In genomic region chr9:21511052-21511451, GRCm38 (mm10) we compare ENCODE assay signal across 8 mouse cellular contexts. TPM values are rescaled to one million over a fixed set of nuclear protein-coding genes. Genes with fewer than 3 reads are reported as not detected.
A peak's percentile ranks its signal among the peaks of the same experiment; 100 is the strongest.
DNase-seq lines count a peak whose midpoint lies in the region; ATAC-seq and TF ChIP-seq lines count a peak whose summit lies in the region.

No protein-coding gene starts in this region.

- no peaks in the 10 kb centered on the region for H3K27me3 ChIP-seq in C2C12 (ENCODE audit: control insufficient read depth, insufficient read depth, insufficient read length)
- H3K27me3 ChIP-seq in forebrain, embryonic 12.5 days: no peaks in the 10 kb centered on the region
- H3K27me3 ChIP-seq in liver, embryonic 13.5 days: no peaks in the 10 kb centered on the region

- H3K36me3 ChIP-seq in C2C12 (ENCODE audit: control insufficient read depth, insufficient read depth): peaks cover 13% of the 10 kb centered on the region
- peaks cover 26% of the 10 kb centered on the region for H3K36me3 ChIP-seq in forebrain, embryonic 12.5 days (replicated peaks)
- H3K36me3 ChIP-seq in liver, embryonic 13.5 days: peaks cover 30% of the 10 kb centered on the region

- H3K4me1 ChIP-seq in forebrain, embryonic 12.5 days: peaks cover 18% of the 10 kb centered on the region
- H3K4me1 ChIP-seq in liver, embryonic 13.5 days (replicated peaks): peaks cover 37% of the 10 kb centered on the region

- intact Hi-C loops in gastrocnemius, adult 2 months (cut with DNase I): loop anchor here (2.0 kb wide), 1 partner anchor 36 kb away; the partner anchor contains the start of gene Carm1
- intact Hi-C loops in gastrocnemius, postnatal 14 days (cut with DNase I; ENCODE audit: low total_unique reads): no loop called here

- H3K79me3 ChIP-seq in C2C12 (ENCODE audit: low read depth): peaks cover 8% of the 10 kb centered on the region

- TF ChIP-seq CTCF in gastrocnemius, adult 2 months (IDR thresholded peaks at IDR 0.05): no peak
- no peak for TF ChIP-seq CTCF in C2C12 (IDR thresholded peaks at IDR 0.05; ENCODE audit: control insufficient read depth, insufficient read depth, insufficient read length)

- peak overlapping the region; percentile 49 for H3ac ChIP-seq in C2C12 (ENCODE audit: control insufficient read depth, insufficient read length, low read depth)

- peaks cover 17% of the 10 kb centered on the region for H3K79me2 ChIP-seq in C2C12 (ENCODE audit: control insufficient read depth, insufficient read depth)

- H3K27ac ChIP-seq in gastrocnemius, adult 2 months: peak overlapping the region; percentile 99
- peak overlapping the region; percentile 92; the same call in 1 of the 2 replicates for H3K27ac ChIP-seq in forebrain, embryonic 12.5 days
- H3K27ac ChIP-seq in liver, embryonic 13.5 days: peak overlapping the region; percentile 84

- peak overlapping the region; percentile 71; the same call in 1 of the 2 replicates for H3K9ac ChIP-seq in forebrain, embryonic 12.5 days
- H3K9ac ChIP-seq in liver, embryonic 13.5 days: peak overlapping the region; percentile 78

- peak overlapping the region; percentile 66 for H3K4me2 ChIP-seq in forebrain, embryonic 12.5 days
- H3K4me2 ChIP-seq in liver, embryonic 13.5 days: peak overlapping the region; percentile 79

- peak overlapping the region; percentile 81 for H3K4me3 ChIP-seq in gastrocnemius, adult 2 months
- H3K4me3 ChIP-seq in C2C12 (ENCODE audit: insufficient read depth, poor library complexity, severe bottlenecking): peak overlapping the region; percentile 33
- peak overlapping the region; percentile 71 for H3K4me3 ChIP-seq in forebrain, embryonic 12.5 days (replicated peaks)
- H3K4me3 ChIP-seq in liver, embryonic 13.5 days (replicated peaks): peak overlapping the region; percentile 79

- H3K9me3 ChIP-seq in forebrain, embryonic 12.5 days: no peaks in the 10 kb centered on the region
- H3K9me3 ChIP-seq in liver, embryonic 13.5 days (replicated peaks): no peaks in the 10 kb centered on the region; the same call in 1 of the 2 replicates

- no peak for ATAC-seq in forebrain, embryonic 12.5 days (ENCODE audit: low FRiP score)
- no peak for ATAC-seq in liver, embryonic 13.5 days (ENCODE audit: low read depth)

- WGBS in forebrain, embryonic 12.5 days: 81% methylated on average over 9 of the region's 9 CpGs
- WGBS in liver, embryonic 13.5 days (ENCODE audit: insufficient replicate concordance): 69% methylated on average over 9 of the region's 9 CpGs

- DNase-seq in gastrocnemius, adult 2 months: no peak
- no peak for DNase-seq in gastrocnemius, postnatal 14 days
- no peak for DNase-seq in liver, embryonic 13.5 days
- no peak for DNase-seq in thymus, adult 18-20 months
- no peak for DNase-seq in adrenal gland, postnatal 36 days
- DNase-seq in layer of hippocampus, adult 11-12 months (ENCODE audit: low spot score): no peak

TF ChIP-seq in C2C12, 6 proteins besides CTCF, POLR2A, EP300 and RAD21:
- TF ChIP-seq FOSL1 (IDR thresholded peaks at IDR 0.05; ENCODE audit: insufficient read depth, low read length, poor library complexity, severe bottlenecking) (no peak), MYOD1 (IDR thresholded peaks at IDR 0.05; ENCODE audit: control insufficient read depth, insufficient read length, low read depth) (no peak), USF1 (IDR thresholded peaks at IDR 0.05; ENCODE audit: low read depth) (no peak), MYOG (IDR thresholded peaks at IDR 0.05; ENCODE audit: control insufficient read depth, extremely low read depth, insufficient read length) (no peak), CEBPB (IDR thresholded peaks at IDR 0.05; ENCODE audit: low read depth) (no peak), MAX (IDR thresholded peaks at IDR 0.05) (no peak)

RNA-seq across cellular contexts. Expression of gene Tmed1, which starts 1.0 kb away (rescaled TPM):
- 10 to 100 TPM; 28.9 to 35.8 TPM for total RNA-seq in gastrocnemius, adult 2 months (2021)
- total RNA-seq in gastrocnemius, postnatal 14 days (2021): 10 to 100 TPM; 25.9 to 29.3 TPM
- 100 TPM for polyA plus RNA-seq in C2C12 (2012; fragmentation: generic; extraction: Trizol)
- 68.0 and 68.2 TPM in 2 replicates for polyA plus RNA-seq in forebrain, embryonic 12.5 days (2016; fragmentation: Nextera tagmentation; extraction: Ambion mirVana)
- 36.9 and 38.5 TPM in 2 replicates for polyA plus RNA-seq in liver, embryonic 13.5 days (2015; fragmentation: Nextera tagmentation; extraction: Ambion mirVana)
- 10 to 100 TPM; 30.3 to 39.1 TPM for total RNA-seq in adrenal gland, postnatal 36 days (2021)

RNA-seq across cellular contexts. Expression of gene AB124611, which starts 14.9 kb away (rescaled TPM):
- total RNA-seq in gastrocnemius, adult 2 months (2021): 1 to 10 TPM in 1 of 2 experiments, under 1 TPM in 1; 0.74 to 1.3 TPM
- 1 to 10 TPM; 1.0 to 1.5 TPM for total RNA-seq in gastrocnemius, postnatal 14 days (2021)
- 0.19 TPM for polyA plus RNA-seq in C2C12 (2012; fragmentation: generic; extraction: Trizol)
- polyA plus RNA-seq in forebrain, embryonic 12.5 days (2016; fragmentation: Nextera tagmentation; extraction: Ambion mirVana): 4.9 and 7.2 TPM in 2 replicates
- 3.5 and 4.1 TPM in 2 replicates for polyA plus RNA-seq in liver, embryonic 13.5 days (2015; fragmentation: Nextera tagmentation; extraction: Ambion mirVana)
- total RNA-seq in adrenal gland, postnatal 36 days (2021): 1 to 10 TPM; 1.5 to 2.9 TPM

RNA-seq across cellular contexts. Expression of gene Carm1, which starts 35.6 kb away (rescaled TPM):
- total RNA-seq in gastrocnemius, adult 2 months (2021): 10 to 100 TPM; 54.6 to 57.2 TPM
- 10 to 100 TPM; 62.8 to 68.0 TPM for total RNA-seq in gastrocnemius, postnatal 14 days (2021)
- polyA plus RNA-seq in C2C12 (2012; fragmentation: generic; extraction: Trizol): 69.9 TPM
- polyA plus RNA-seq in forebrain, embryonic 12.5 days (2016; fragmentation: Nextera tagmentation; extraction: Ambion mirVana): 54.7 and 62.5 TPM in 2 replicates
- polyA plus RNA-seq in liver, embryonic 13.5 days (2015; fragmentation: Nextera tagmentation; extraction: Ambion mirVana): 15.5 and 16.9 TPM in 2 replicates
- total RNA-seq in adrenal gland, postnatal 36 days (2021): 10 to 100 TPM; 42.2 to 45.0 TPM
